Mouse (Mus musculus) midbrain, embryonic 11.5 days (tissue): Measurements from ENCODE around the gene Mxd4. TPM values are rescaled to one million over a fixed set of nuclear protein-coding genes. Genes with fewer than 3 reads are reported as not detected.

Source experiments
- ATAC-seq: fragments of 200-750 bp; cut with Nextera tagmentation; 2 replicates; pipeline ENCODE4 v1.8.0; 2017; ENCODE audit warnings: moderate TSS enrichment, moderate library complexity; ENCODE audit not compliant: low FRiP score
- DNase-seq: peaks from one replicate; pipeline ENCODE4 v3.0.0; 2015; ENCODE audit warnings: low spot score; ENCODE audit errors: missing footprints
- H3K27ac ChIP-seq: fragments of 300-500 bp; sonication (generic); 2 replicates; pipeline ENCODE4 v1.5.1; 2014; ENCODE audit warnings: low read depth, low read length
- H3K27me3 ChIP-seq: fragments of 300-500 bp; sonication (generic); 2 replicates; pipeline ENCODE4 v1.6.1; 2014; ENCODE audit warnings: mild to moderate bottlenecking, low read length, moderate library complexity, mixed read lengths; ENCODE audit not compliant: control insufficient read depth, insufficient read depth
- H3K36me3 ChIP-seq: fragments of 300-500 bp; sonication (generic); 2 replicates; pipeline ENCODE4 v1.6.1; 2014; ENCODE audit warnings: mild to moderate bottlenecking, low read length, moderate library complexity, mixed read lengths; ENCODE audit not compliant: control insufficient read depth, insufficient read depth
- H3K4me1 ChIP-seq: fragments of 300-500 bp; sonication (generic); 2 replicates; pipeline ENCODE4 v1.6.1; 2014; ENCODE audit warnings: low read length; ENCODE audit not compliant: control insufficient read depth, insufficient read depth
- H3K4me2 ChIP-seq: fragments of 300-500 bp; sonication (generic); 2 replicates; pipeline ENCODE4 v1.6.1; 2014; ENCODE audit warnings: mild to moderate bottlenecking, moderate library complexity
- H3K4me3 ChIP-seq: fragments of 300-500 bp; sonication (generic); 2 replicates; pipeline ENCODE4 v1.5.1; 2014; ENCODE audit warnings: low read depth, low read length
- H3K9ac ChIP-seq: fragments of 300-500 bp; sonication (generic); 2 replicates; pipeline ENCODE4 v1.6.1; 2014; ENCODE audit warnings: low read length
- H3K9me3 ChIP-seq: fragments of 300-500 bp; sonication (generic); 2 replicates; pipeline ENCODE4 v1.6.1; 2016; ENCODE audit warnings: low read length; ENCODE audit not compliant: control insufficient read depth
- WGBS: fragments of 180-500 bp; shearing (Covaris S2); extraction: QIAGEN DNeasy Blood & Tissue Kit; methylation state at CpG from one replicate; pipeline ENCODE4 v1.1.7; 2014; 5-methylcytosine and 5-hydroxymethylcytosine counted together
- polyA plus RNA-seq: library from polyadenylated mRNA; unstranded; fragments of >200 nt; fragmentation: Nextera tagmentation; extraction: Ambion mirVana; gene quantifications from 2 replicates; pipeline ENCODE4 v1.2.1, GENCODE M21; 2014

The Mxd4 gene
- 19.3 and 20.8 TPM in 2 replicates for polyA plus RNA-seq

GRCm38 (mm10) chr5:34187601-34188316 lies at the start of gene Mxd4:
TSS of gene Mxd4 (minus strand) at chr5:34187720.
- WGBS = under 1% methylated on average over 60 of the region's 60 CpGs
- Histone ChIP-seq H3K4me1 (peaks cover 16% of the 10 kb centered on the region), H3K4me3 (peak within 1 kb of the TSS; percentile 74), H3K27me3 (no peaks in the 10 kb centered on the region; the same call in 1 of the 2 replicates), H3K4me2 (peak within 1 kb of the TSS; percentile 95), H3K9me3 (no peaks in the 10 kb centered on the region), H3K9ac (peak within 1 kb of the TSS; percentile 75), H3K36me3 (no peaks in the 10 kb centered on the region), H3K27ac (peak within 1 kb of the TSS; percentile 60)
- ATAC-seq = peak; percentile 99
- peak; percentile 99 for DNase-seq

GRCm38 (mm10) chr5:34235898-34236420 lies 48.4 kb upstream of the Mxd4 start:
- no peaks in the 10 kb centered on the region for H3K36me3 ChIP-seq
- no peak for ATAC-seq
- no peak overlapping the region for H3K4me2 ChIP-seq
- H3K27me3 ChIP-seq = no peaks in the 10 kb centered on the region
- WGBS = 52% methylated on average over 10 of the region's 10 CpGs
- no peak overlapping the region for H3K9ac ChIP-seq
- no peak overlapping the region for H3K4me3 ChIP-seq
- H3K4me1 ChIP-seq = no peaks in the 10 kb centered on the region
- H3K27ac ChIP-seq = no peak overlapping the region
- H3K9me3 ChIP-seq = no peaks in the 10 kb centered on the region
- peak; percentile 88 for DNase-seq

GRCm38 (mm10) chr5:34235056-34235455 lies 47.5 kb upstream of the Mxd4 start:
- no peaks in the 10 kb centered on the region for H3K27me3 ChIP-seq
- no peak overlapping the region for H3K9ac ChIP-seq
- H3K36me3 ChIP-seq = no peaks in the 10 kb centered on the region
- no peaks in the 10 kb centered on the region for H3K9me3 ChIP-seq
- ATAC-seq (no peak), DNase-seq (no peak)
- H3K4me2 ChIP-seq = no peak overlapping the region
- 89% methylated on average over 4 of the region's 4 CpGs for WGBS
- H3K27ac ChIP-seq = no peak overlapping the region
- H3K4me3 ChIP-seq = no peak overlapping the region
- no peaks in the 10 kb centered on the region for H3K4me1 ChIP-seq

GRCm38 (mm10) chr5:34233221-34233515 lies 45.6 kb upstream of the Mxd4 start:
- no peaks in the 10 kb centered on the region for H3K27me3 ChIP-seq
- H3K9ac ChIP-seq = no peak overlapping the region
- no peak for ATAC-seq
- H3K4me1 ChIP-seq = no peaks in the 10 kb centered on the region
- no peaks in the 10 kb centered on the region for H3K9me3 ChIP-seq
- 86% methylated on average over 6 of the region's 6 CpGs for WGBS
- H3K4me2 ChIP-seq = no peak overlapping the region
- DNase-seq = no peak
- no peaks in the 10 kb centered on the region for H3K36me3 ChIP-seq
- H3K4me3 ChIP-seq = no peak overlapping the region
- no peak overlapping the region for H3K27ac ChIP-seq

GRCm38 (mm10) chr5:34232481-34233220 lies 45.1 kb upstream of the Mxd4 start:
- Histone ChIP-seq H3K36me3 (no peaks in the 10 kb centered on the region), H3K27ac (no peak overlapping the region), H3K27me3 (no peaks in the 10 kb centered on the region), H3K9me3 (no peaks in the 10 kb centered on the region), H3K9ac (no peak overlapping the region), H3K4me3 (no peak overlapping the region), H3K4me2 (no peak overlapping the region), H3K4me1 (no peaks in the 10 kb centered on the region)
- no peak for ATAC-seq
- WGBS = 79% methylated on average over 8 of the region's 8 CpGs
- DNase-seq = no peak

- no peaks in the 10 kb centered on the region for H3K4me1 ChIP-seq
- DNase-seq (no peak), ATAC-seq (no peak)
- WGBS = 88% methylated on average over 6 of the region's 6 CpGs
- H3K27ac ChIP-seq = no peak overlapping the region
- H3K4me3 ChIP-seq = no peak overlapping the region
- H3K9ac ChIP-seq = no peak overlapping the region
- no peaks in the 10 kb centered on the region for H3K9me3 ChIP-seq
- no peaks in the 10 kb centered on the region for H3K27me3 ChIP-seq
- H3K4me2 ChIP-seq = no peak overlapping the region
- H3K36me3 ChIP-seq = no peaks in the 10 kb centered on the region
Measured at GRCm38 (mm10) chr5:34231901-34232300, 44.4 kb upstream of the Mxd4 start.

- no peaks in the 10 kb centered on the region for H3K9me3 ChIP-seq
- no peak for ATAC-seq
- no peaks in the 10 kb centered on the region for H3K27me3 ChIP-seq
- no peaks in the 10 kb centered on the region for H3K36me3 ChIP-seq
- no peak overlapping the region for H3K27ac ChIP-seq
- no peak overlapping the region for H3K4me2 ChIP-seq
- WGBS = 92% methylated on average over 9 of the region's 9 CpGs
- no peaks in the 10 kb centered on the region for H3K4me1 ChIP-seq
- no peak overlapping the region for H3K4me3 ChIP-seq
- H3K9ac ChIP-seq = no peak overlapping the region
- no peak for DNase-seq
Measured at GRCm38 (mm10) chr5:34230599-34231485, 43.3 kb upstream of the Mxd4 start.

- no peak for DNase-seq
- H3K9me3 ChIP-seq = no peaks in the 10 kb centered on the region
- no peak for ATAC-seq
- WGBS = 91% methylated on average over 5 of the region's 5 CpGs
- no peaks in the 10 kb centered on the region for H3K4me1 ChIP-seq
- H3K4me3 ChIP-seq = no peak overlapping the region
- no peak overlapping the region for H3K9ac ChIP-seq
- no peaks in the 10 kb centered on the region for H3K36me3 ChIP-seq
- H3K27me3 ChIP-seq = no peaks in the 10 kb centered on the region
- no peak overlapping the region for H3K27ac ChIP-seq
- no peak overlapping the region for H3K4me2 ChIP-seq
Measured at GRCm38 (mm10) chr5:34229503-34229902, 42.0 kb upstream of the Mxd4 start.
